Mouse (Mus musculus) spleen, embryonic (tissue): ENCODE measurements at regions not wholly inside any gene's neighbourhood (a gene's known extent, or its start where the extent isn't known, plus 50 kb on each side); places are given as distances from the start of the nearest gene placed in this dataset.
"Not testable (repeated sequence)": the region's sequence is repeated elsewhere in the genome, so short reads cannot be mapped to it uniquely, and the experiment has no call there.

ENCODE experiments used
- CTCF ChIA-PET: fragments of 350-600 bp; sonication (Branson Sonifier 250); formaldehyde crosslinking; loops from one replicate; lab custom pipeline; 2022; lab: Charles Lee

- CTCF ChIA-PET = no interaction called here
These were observed 187.0 kb downstream of the Bmp2 start for GRCm38 (mm10) chr2:133738839-133739430.

GRCm38 (mm10) chr2:133748493-133748892 lies 196.5 kb downstream of the Bmp2 start:
- CTCF ChIA-PET = no interaction called here

- CTCF ChIA-PET = no interaction called here
These were observed 198.1 kb downstream of the Bmp2 start for GRCm38 (mm10) chr2:133749846-133750637.

GRCm38 (mm10) chr2:133754088-133754487 lies 202.1 kb downstream of the Bmp2 start:
- CTCF ChIA-PET = no interaction called here

- CTCF ChIA-PET = no interaction called here
These were observed 209.5 kb downstream of the Bmp2 start for GRCm38 (mm10) chr2:133761496-133761895.

GRCm38 (mm10) chr2:133768546-133768945 lies 216.6 kb downstream of the Bmp2 start:
- CTCF ChIA-PET = no interaction called here

GRCm38 (mm10) chr2:133783588-133784342 lies 231.8 kb downstream of the Bmp2 start:
- CTCF ChIA-PET = no interaction called here

- CTCF ChIA-PET = no interaction called here
These were observed 239.1 kb downstream of the Bmp2 start for GRCm38 (mm10) chr2:133791031-133791430.

GRCm38 (mm10) chr2:133793293-133793692 lies 241.3 kb downstream of the Bmp2 start:
- CTCF ChIA-PET = no interaction called here

GRCm38 (mm10) chr2:133802666-133803065 lies 250.7 kb downstream of the Bmp2 start:
- CTCF ChIA-PET = no interaction called here

GRCm38 (mm10) chr2:133821418-133821817 lies 269.5 kb downstream of the Bmp2 start:
- CTCF ChIA-PET = no interaction called here

GRCm38 (mm10) chr2:133829406-133829805 lies 277.4 kb downstream of the Bmp2 start:
- CTCF ChIA-PET = no interaction called here

GRCm38 (mm10) chr2:133850485-133850884 lies 298.5 kb downstream of the Bmp2 start:
- CTCF ChIA-PET = no interaction called here

GRCm38 (mm10) chr2:133874982-133875381 lies 323.0 kb downstream of the Bmp2 start:
- CTCF ChIA-PET = not testable (repeated sequence)

GRCm38 (mm10) chr2:133883682-133884081 lies 331.7 kb downstream of the Bmp2 start:
- CTCF ChIA-PET = no interaction called here

- CTCF ChIA-PET = no interaction called here
These were observed 354.3 kb downstream of the Bmp2 start for GRCm38 (mm10) chr2:133906269-133906668.
